Mouse (Mus musculus) megakaryocyte-erythroid progenitor cell, adult 5 weeks (primary cell): ENCODE results near the gene Hmox2. TPM values are rescaled to one million over a fixed set of nuclear protein-coding genes. Genes with fewer than 3 reads are reported as not detected.

Experiments
- polyA plus RNA-seq: library from polyadenylated mRNA; stranded (reverse); fragments of >175 nt; gene quantifications from 2 replicates; pipeline ENCODE4 v1.2.3, GENCODE M21; 2012

The Hmox2 gene
- 13.0 and 14.7 TPM in 2 replicates for polyA plus RNA-seq

GRCm38 (mm10) chr16:4725780-4726527 lies at the start of gene Hmox2:
TSS of gene Hmox2 (plus strand) at chr16:4726361.

GRCm38 (mm10) chr16:4679121-4680018 lies 46.8 kb upstream of the Hmox2 start, which contains the start of gene Coro7:
TSS of gene Coro7 (minus strand) at chr16:4679777.

GRCm38 (mm10) chr16:4718753-4719518 lies 7.2 kb upstream of the Hmox2 start, which contains the start of gene Nmral1:
TSS of gene Nmral1 (minus strand) at chr16:4719356.

GRCm38 (mm10) chr16:4789810-4790559 lies 63.8 kb downstream of the Hmox2 start, which contains the start of gene Cdip1:
TSS of gene Cdip1 (minus strand) at chr16:4790292.

Other genes with a start within 250 kb of the Hmox2 start
- 2.9 and 3.6 TPM in 2 replicates for gene Srl, start 184.5 kb upstream of the Hmox2 start, polyA plus RNA-seq
- gene Tfap4, start 166.5 kb upstream of the Hmox2 start, polyA plus RNA-seq = 82.7 and 93.5 TPM in 2 replicates
- 3.8 and 5.1 TPM in 2 replicates for gene Glis2, start 131.6 kb upstream of the Hmox2 start, polyA plus RNA-seq
- gene Pam16, start 101.4 kb upstream of the Hmox2 start, polyA plus RNA-seq = 31.1 and 37.2 TPM in 2 replicates
- 5.5 and 6.5 TPM in 2 replicates for gene Vasn, start 86.4 kb upstream of the Hmox2 start, polyA plus RNA-seq
- gene Dnaja3, start 86.4 kb upstream of the Hmox2 start, polyA plus RNA-seq = 14.1 and 16.5 TPM in 2 replicates
- gene Coro7, start 46.6 kb upstream of the Hmox2 start, polyA plus RNA-seq = 391 and 400 TPM in 2 replicates
- gene Nmral1, start 7.0 kb upstream of the Hmox2 start, polyA plus RNA-seq = 15.7 and 20.6 TPM in 2 replicates
- gene Cdip1, start 63.9 kb downstream of the Hmox2 start, polyA plus RNA-seq = 37.4 and 39.7 TPM in 2 replicates
- gene 4930562C15Rik, start 109.1 kb downstream of the Hmox2 start, polyA plus RNA-seq = not detected in 2 replicates
- 306 and 321 TPM in 2 replicates for gene Ubald1, start 154.0 kb downstream of the Hmox2 start, polyA plus RNA-seq
- gene Mgrn1, start 159.9 kb downstream of the Hmox2 start, polyA plus RNA-seq = 26.9 and 28.9 TPM in 2 replicates
- 38.9 and 41.7 TPM in 2 replicates for gene Nudt16l1, start 212.4 kb downstream of the Hmox2 start, polyA plus RNA-seq
- 35.1 and 47.1 TPM in 2 replicates for gene Anks3, start 237.8 kb downstream of the Hmox2 start, polyA plus RNA-seq